Mouse (Mus musculus) layer of hippocampus, postnatal 14 days (tissue): ENCODE measurements at regions not wholly inside any gene's neighbourhood (a gene's known extent, or its start where the extent isn't known, plus 50 kb on each side); places are given as distances from the start of the nearest gene placed in this dataset.

Experiments used
- DNase-seq, 2 experiments: peaks; one replicate each; pipeline ENCODE4 v3.0.0; 2021 to 2022; ENCODE audit warnings: low spot score in 2 of 2, mixed read lengths in 1 of 2

- DNase-seq, result peak in 1 of 2 experiments; percentile 12
These were observed 372.1 kb upstream of the Man1a start for GRCm38 (mm10) chr10:54448352-54449043.

- DNase-seq, result no peak
These were observed 327.0 kb upstream of the Man1a start for GRCm38 (mm10) chr10:54403223-54403926.

- no peak for DNase-seq
These were observed 307.3 kb upstream of the Man1a start for GRCm38 (mm10) chr10:54383751-54384150.

GRCm38 (mm10) chr10:54381530-54381929 is 305.1 kb upstream of the Man1a start:
- peak in 1 of 2 experiments; percentile 37 for DNase-seq

- no peak for DNase-seq
These were observed 292.7 kb upstream of the Man1a start for GRCm38 (mm10) chr10:54369158-54369557.

DNA sequence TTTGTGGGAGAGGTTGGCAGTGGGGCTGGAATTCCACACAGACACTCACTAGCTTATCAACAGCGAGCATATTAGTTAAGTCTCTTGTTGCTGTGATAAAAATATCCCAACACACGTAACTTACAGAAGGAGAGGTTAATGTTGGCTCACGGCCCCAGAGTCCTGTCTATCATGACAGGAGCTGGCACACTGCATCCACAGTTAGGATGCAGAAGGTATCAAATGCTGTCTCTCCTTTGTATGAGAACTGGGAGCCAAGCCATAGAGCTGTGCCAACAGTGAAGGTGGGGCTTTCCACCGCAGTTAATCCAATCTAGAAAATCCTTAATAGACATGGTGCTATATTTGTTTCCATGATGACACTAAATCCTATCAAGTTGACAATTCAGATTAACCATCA is 288.9 kb upstream of the Man1a start:
- peak; percentile 17 to 49 for DNase-seq

DNA sequence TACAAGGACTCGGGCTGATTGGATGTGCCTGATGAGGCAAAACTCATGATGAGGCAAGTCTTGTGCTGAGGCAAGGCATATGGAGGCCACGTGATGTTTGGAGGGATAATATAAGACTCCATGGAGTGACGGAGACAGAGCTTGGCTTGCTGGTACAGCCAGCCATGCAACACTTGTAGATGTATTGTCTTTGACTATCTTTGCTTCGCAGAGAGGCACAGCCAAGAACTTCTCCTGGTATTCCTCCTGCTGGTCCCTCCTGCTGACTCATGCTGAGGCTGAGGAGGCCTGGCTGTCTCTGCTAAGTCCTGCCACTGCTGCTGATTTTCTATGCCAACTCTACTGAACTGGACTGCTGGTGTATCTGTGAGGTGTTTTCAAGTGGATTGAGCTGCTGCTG is 260.8 kb upstream of the Man1a start:
- DNase-seq, result no peak
